Mouse (Mus musculus) lung, adult 2 months (tissue): Measurements from ENCODE around the gene Fggy.

Source experiments
- CTCF ChIP-seq: fragments of 200-500 bp; IDR thresholded peaks from 2 replicates; pipeline ENCODE4 v1.5.1; 2011; ENCODE audit warnings: mild to moderate bottlenecking, low read length, control low read depth; ENCODE audit not compliant: insufficient read depth
- POLR2A ChIP-seq: fragments of 200-500 bp; IDR thresholded peaks from 2 replicates; pipeline ENCODE4 v1.6.1; 2011; ENCODE audit warnings: low read depth, mild to moderate bottlenecking, control low read depth, low read length, borderline replicate concordance; ENCODE audit errors: extremely low read depth

DNA sequence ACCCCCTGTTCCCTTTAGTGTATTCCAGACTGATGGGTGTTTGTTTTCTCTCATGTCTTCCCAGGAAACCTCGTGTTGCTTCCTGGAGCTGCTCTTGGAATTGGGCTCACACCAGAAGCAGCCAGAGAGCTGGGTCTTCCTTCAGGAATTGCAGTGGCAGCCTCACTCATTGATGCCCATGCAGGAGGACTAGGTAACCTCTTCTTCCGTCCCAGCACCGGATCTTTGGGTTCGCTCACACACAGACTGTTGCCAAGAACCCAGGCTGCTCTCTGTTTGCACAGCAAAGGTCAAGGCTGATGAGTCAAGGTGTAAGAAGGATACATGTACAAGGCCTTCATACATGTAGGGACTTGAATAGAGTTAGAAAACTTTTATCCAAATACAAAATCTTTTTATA is 181.4 kb downstream of the Fggy start:
- no peak for TF ChIP-seq CTCF
- no peak for TF ChIP-seq POLR2A
